Mouse (Mus musculus) forebrain, embryonic 13.5 days (tissue): ENCODE data around the gene B3gnt2. TPM values are rescaled to one million over a fixed set of nuclear protein-coding genes. Genes with fewer than 3 reads are reported as not detected.
"Not testable (repeated sequence)": the region's sequence is repeated elsewhere in the genome, so short reads cannot be mapped to it uniquely, and the experiment has no call there.

Experiments used
- ATAC-seq: fragments of 200-750 bp; cut with Nextera tagmentation; 2 replicates; pipeline ENCODE4 v1.8.0; 2017
- H3K27ac ChIP-seq: fragments of 300-500 bp; sonication (generic); 2 replicates; pipeline ENCODE4 v1.5.1; 2015; ENCODE audit warnings: inconsistent platforms, mild to moderate bottlenecking, moderate library complexity
- H3K27me3 ChIP-seq: fragments of 300-500 bp; sonication (generic); 2 replicates; pipeline ENCODE4 v1.6.1; 2015; ENCODE audit warnings: mild to moderate bottlenecking, inconsistent platforms
- H3K36me3 ChIP-seq: fragments of 300-500 bp; sonication (generic); 2 replicates; pipeline ENCODE4 v1.6.1; 2015; ENCODE audit warnings: mild to moderate bottlenecking, inconsistent platforms; ENCODE audit not compliant: poor library complexity, severe bottlenecking
- H3K4me1 ChIP-seq: fragments of 300-500 bp; sonication (generic); 2 replicates; pipeline ENCODE4 v1.6.1; 2015; ENCODE audit warnings: inconsistent platforms
- H3K4me2 ChIP-seq: fragments of 300-500 bp; sonication (generic); 2 replicates; pipeline ENCODE4 v1.6.1; 2015; ENCODE audit warnings: inconsistent platforms, mild to moderate bottlenecking, moderate library complexity
- H3K4me3 ChIP-seq: fragments of 300-500 bp; sonication (generic); 2 replicates; pipeline ENCODE4 v1.5.1; 2015; ENCODE audit warnings: mild to moderate bottlenecking, inconsistent platforms
- H3K9ac ChIP-seq: fragments of 300-500 bp; sonication (generic); 2 replicates; pipeline ENCODE4 v1.6.1; 2015; ENCODE audit warnings: mild to moderate bottlenecking, inconsistent platforms
- H3K9me3 ChIP-seq: fragments of 300-500 bp; sonication (generic); replicated peaks from 2 replicates; pipeline ENCODE4 v1.6.1; 2016; ENCODE audit warnings: inconsistent platforms
- WGBS: fragments of 180-500 bp; shearing (Covaris S2); methylation state at CpG from one replicate; pipeline ENCODE4 v1.1.7; 2015; 5-methylcytosine and 5-hydroxymethylcytosine counted together
- polyA plus RNA-seq: library from polyadenylated mRNA; unstranded; fragments of >200 nt; fragmentation: Nextera tagmentation; extraction: Ambion mirVana; gene quantifications from 2 replicates; pipeline ENCODE4 v1.2.1, GENCODE M21; 2015

The B3gnt2 gene
- polyA plus RNA-seq, 1 experiment from 2014 or later = 2.2 TPM

DNA sequence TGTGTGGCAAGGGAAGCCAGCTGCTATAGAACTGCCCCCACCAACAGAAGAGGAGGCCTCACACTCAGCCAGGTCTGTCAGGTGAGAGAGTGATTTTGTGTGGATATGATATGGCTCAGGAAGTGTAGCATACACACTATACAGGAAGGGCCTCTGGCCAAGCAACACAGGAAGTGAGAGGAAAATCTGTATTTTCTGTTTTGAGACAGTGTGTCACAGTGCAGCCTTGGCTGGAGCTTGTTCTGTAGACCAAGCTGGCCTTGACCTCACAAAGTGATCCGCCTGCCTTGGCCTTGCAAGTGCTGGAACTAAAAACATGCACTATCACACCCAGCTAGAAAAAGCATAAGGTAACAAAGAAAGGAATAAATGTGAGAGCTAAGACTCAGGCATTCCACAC is 105.6 kb downstream of the B3gnt2 start:
- no peak for ATAC-seq
- no peaks in the 10 kb centered on the region for H3K27me3 ChIP-seq
- H3K9me3 ChIP-seq = no peaks in the 10 kb centered on the region
- H3K4me2 ChIP-seq = no peak overlapping the region
- no peaks in the 10 kb centered on the region for H3K4me1 ChIP-seq
- no peaks in the 10 kb centered on the region for H3K36me3 ChIP-seq
- 92% methylated on average over 1 of the region's 1 CpGs for WGBS
- H3K27ac ChIP-seq = no peak overlapping the region
- H3K9ac ChIP-seq = no peak overlapping the region
- no peak overlapping the region for H3K4me3 ChIP-seq

- Histone ChIP-seq H3K27ac (no peak overlapping the region), H3K4me1 (no peaks in the 10 kb centered on the region), H3K9me3 (no peaks in the 10 kb centered on the region), H3K27me3 (no peaks in the 10 kb centered on the region), H3K9ac (no peak overlapping the region), H3K4me2 (no peak overlapping the region), H3K36me3 (no peaks in the 10 kb centered on the region), H3K4me3 (no peak overlapping the region)
- no peak for ATAC-seq
- WGBS = 47% methylated on average over 5 of the region's 5 CpGs
These were observed 108.2 kb downstream of the B3gnt2 start for GRCm38 (mm10) chr11:22752596-22752995.

DNA sequence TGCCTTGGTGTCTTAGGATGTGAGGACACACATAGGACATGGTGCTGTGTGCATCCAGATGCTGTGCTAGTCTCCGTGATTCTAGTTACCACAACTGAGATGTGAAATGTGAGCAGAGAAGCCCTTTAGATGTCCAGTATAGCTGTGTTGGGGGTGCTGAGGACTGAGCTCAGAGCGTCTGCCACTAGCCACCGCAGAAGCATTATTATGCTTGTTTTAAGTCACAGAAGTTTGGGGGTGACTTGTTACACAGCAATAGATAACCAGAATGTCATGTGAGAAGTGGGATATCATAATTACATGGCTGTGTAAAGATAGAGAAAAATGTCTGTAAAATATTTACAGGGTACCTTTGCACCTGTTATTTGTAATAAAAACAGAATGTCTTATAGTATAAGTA is 109.2 kb downstream of the B3gnt2 start:
- Histone ChIP-seq H3K4me2 (no peak overlapping the region), H3K4me1 (no peaks in the 10 kb centered on the region), H3K27me3 (no peaks in the 10 kb centered on the region), H3K27ac (no peak overlapping the region), H3K36me3 (no peaks in the 10 kb centered on the region), H3K4me3 (no peak overlapping the region), H3K9ac (no peak overlapping the region), H3K9me3 (no peaks in the 10 kb centered on the region)
- 98% methylated on average over 3 of the region's 3 CpGs for WGBS
- no peak for ATAC-seq

DNA sequence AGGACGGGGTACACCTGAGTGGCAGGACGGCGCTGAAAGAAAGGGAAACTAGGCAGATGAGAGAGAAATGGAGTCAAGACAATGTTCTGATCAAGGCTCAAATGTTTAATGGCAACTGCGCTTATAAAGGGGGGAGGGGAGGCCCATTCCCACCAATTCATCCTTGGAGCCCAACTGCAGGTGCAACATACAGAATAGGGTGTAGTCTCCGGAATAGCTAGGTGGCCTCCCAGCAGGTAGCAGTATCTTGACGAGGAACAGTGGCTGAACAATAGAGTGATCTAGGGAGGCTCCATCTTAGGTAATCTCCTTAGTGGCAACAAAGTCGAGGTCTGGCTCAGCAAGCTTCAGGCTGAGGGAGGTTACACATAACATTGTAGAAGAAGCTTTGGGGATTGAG is 113.4 kb downstream of the B3gnt2 start:
- no peaks in the 10 kb centered on the region for H3K36me3 ChIP-seq
- no peak overlapping the region for H3K9ac ChIP-seq
- no peak overlapping the region for H3K4me2 ChIP-seq
- H3K4me1 ChIP-seq = peaks cover 1% of the 10 kb centered on the region; the same call in 1 of the 2 replicates
- no peak overlapping the region for H3K4me3 ChIP-seq
- no peak for ATAC-seq
- 68% methylated on average over 7 of the region's 7 CpGs for WGBS
- no peaks in the 10 kb centered on the region; the same call in 1 of the 2 replicates for H3K9me3 ChIP-seq
- no peaks in the 10 kb centered on the region for H3K27me3 ChIP-seq
- H3K27ac ChIP-seq = no peak overlapping the region

DNA sequence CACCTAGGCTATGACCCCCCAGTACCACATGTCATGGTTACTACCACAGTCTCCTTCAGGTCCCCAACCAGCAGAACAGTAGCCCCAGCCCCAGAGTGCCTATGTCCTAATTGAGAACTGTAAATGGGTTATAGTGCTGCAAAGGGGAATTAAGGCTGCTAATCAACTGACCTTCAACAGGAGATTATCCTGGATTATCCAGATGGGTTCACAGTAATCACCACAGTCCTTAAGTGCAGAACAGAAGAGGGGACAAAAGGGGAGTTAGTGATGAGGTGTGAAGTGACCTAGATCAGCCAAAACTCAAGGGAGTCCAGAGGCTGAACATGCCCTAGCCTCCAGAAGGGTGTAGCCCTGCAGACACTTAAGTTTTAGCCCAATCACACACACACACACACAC is 115.4 kb downstream of the B3gnt2 start:
- Histone ChIP-seq H3K9me3 (no peaks in the 10 kb centered on the region; the same call in 1 of the 2 replicates), H3K27ac (no peak overlapping the region), H3K27me3 (no peaks in the 10 kb centered on the region), H3K4me3 (no peak overlapping the region), H3K9ac (no peak overlapping the region), H3K36me3 (no peaks in the 10 kb centered on the region), H3K4me2 (no peak overlapping the region), H3K4me1 (peaks cover 11% of the 10 kb centered on the region; the same call in 1 of the 2 replicates)
- no peak for ATAC-seq

DNA sequence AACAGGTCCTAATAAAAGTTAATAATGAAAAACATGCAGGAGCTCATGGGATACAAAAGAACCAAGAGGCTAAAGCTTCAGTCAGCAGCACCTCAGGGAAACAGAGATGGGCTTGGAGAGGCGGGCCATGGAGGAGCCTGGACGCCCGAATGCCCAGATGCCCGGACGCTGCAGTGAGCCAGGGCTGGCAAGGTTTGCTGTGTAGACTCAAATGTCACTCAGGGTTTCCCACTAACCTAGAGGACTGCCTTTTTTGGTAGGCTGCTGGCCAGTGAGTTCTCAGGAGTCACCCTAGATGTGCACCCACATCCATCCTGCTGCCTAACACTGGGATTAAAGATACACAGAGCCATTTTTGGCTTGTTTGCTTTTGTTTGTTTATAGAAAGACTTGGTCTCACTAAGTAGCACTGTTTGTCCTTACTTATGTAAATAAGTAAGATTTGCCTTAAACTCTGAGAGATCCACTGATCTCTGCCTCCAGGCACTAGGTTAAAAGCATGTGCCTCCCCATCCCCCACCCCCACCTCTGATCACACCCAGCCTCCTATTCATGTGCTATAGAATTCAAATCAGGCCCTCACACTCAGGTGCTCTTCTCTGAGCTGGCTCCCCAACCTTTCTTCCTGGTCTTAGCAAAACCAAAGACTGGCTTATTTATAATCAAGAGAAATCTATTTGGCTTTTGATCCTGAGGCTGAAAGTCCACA is 117.0 kb downstream of the B3gnt2 start:
- 97% methylated on average over 5 of the region's 5 CpGs for WGBS
- Histone ChIP-seq H3K27me3 (no peaks in the 10 kb centered on the region), H3K27ac (no peak overlapping the region), H3K4me2 (no peak overlapping the region), H3K4me1 (peaks cover 11% of the 10 kb centered on the region; the same call in 1 of the 2 replicates), H3K9ac (no peak overlapping the region), H3K9me3 (no peaks in the 10 kb centered on the region; the same call in 1 of the 2 replicates), H3K36me3 (no peaks in the 10 kb centered on the region), H3K4me3 (no peak overlapping the region)
- no peak for ATAC-seq

DNA sequence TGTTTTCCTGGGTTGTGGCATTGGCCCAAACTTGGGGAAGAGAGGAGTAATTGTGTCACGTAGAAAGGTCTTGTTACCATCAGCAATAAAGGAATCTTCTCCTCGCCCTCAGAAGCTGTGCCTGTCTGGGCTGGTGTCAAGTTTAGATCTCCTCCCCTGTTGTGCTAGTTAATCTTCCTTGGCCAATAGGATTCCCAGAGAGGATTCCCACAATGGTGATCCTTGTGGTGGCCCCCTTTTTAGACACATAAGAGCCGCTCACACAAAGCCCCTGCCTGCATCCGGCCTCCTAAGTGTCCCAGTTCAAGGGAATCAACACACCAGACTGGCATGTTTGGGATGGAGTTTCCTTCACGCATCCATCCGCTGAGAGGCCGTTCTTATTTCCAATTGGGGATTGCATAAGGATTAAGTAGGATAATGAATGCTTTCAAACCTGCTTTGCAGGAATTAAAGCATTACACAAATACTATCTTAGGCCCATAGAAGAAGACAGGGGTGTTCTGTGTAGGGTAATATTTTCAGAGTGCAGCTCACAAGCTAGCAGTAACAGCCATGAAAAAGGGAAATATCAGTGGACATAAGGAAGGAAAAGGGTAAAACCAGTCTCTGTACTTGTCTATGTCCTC is 118.6 kb downstream of the B3gnt2 start:
- ATAC-seq = peak; percentile 19; the same call in 1 of the 2 replicates
- Histone ChIP-seq H3K9me3 (no peaks in the 10 kb centered on the region; the same call in 1 of the 2 replicates), H3K27me3 (no peaks in the 10 kb centered on the region), H3K4me1 (peaks cover 11% of the 10 kb centered on the region; the same call in 1 of the 2 replicates), H3K36me3 (no peaks in the 10 kb centered on the region), H3K4me2 (no peak overlapping the region), H3K27ac (no peak overlapping the region), H3K4me3 (no peak overlapping the region), H3K9ac (no peak overlapping the region)
- 7% methylated on average over 7 of the region's 7 CpGs for WGBS

GRCm38 (mm10) chr11:22741436-22741835 is 119.3 kb downstream of the B3gnt2 start:
- Histone ChIP-seq H3K9ac (no peak overlapping the region), H3K4me1 (peaks cover 11% of the 10 kb centered on the region; the same call in 1 of the 2 replicates), H3K27me3 (no peaks in the 10 kb centered on the region), H3K9me3 (no peaks in the 10 kb centered on the region; the same call in 1 of the 2 replicates), H3K27ac (no peak overlapping the region), H3K36me3 (no peaks in the 10 kb centered on the region), H3K4me2 (no peak overlapping the region), H3K4me3 (no peak overlapping the region)
- ATAC-seq = no peak
- WGBS = 81% methylated on average over 3 of the region's 3 CpGs

- 73% methylated on average over 5 of the region's 5 CpGs for WGBS
- ATAC-seq = no peak
These were observed 121.1 kb downstream of the B3gnt2 start for GRCm38 (mm10) chr11:22739497-22740288.

GRCm38 (mm10) chr11:22736521-22737225 is 124.1 kb downstream of the B3gnt2 start:
- Histone ChIP-seq H3K4me3 (no peak overlapping the region), H3K9ac (no peak overlapping the region), H3K4me1 (0 out of 2 replicates have a peak, but pooled peaks cover 3% of the 10 kb centered on the region), H3K4me2 (no peak overlapping the region), H3K36me3 (no peaks in the 10 kb centered on the region), H3K9me3 (no peaks in the 10 kb centered on the region; the same call in 1 of the 2 replicates), H3K27ac (no peak overlapping the region), H3K27me3 (no peaks in the 10 kb centered on the region)
- no peak for ATAC-seq
- 83% methylated on average over 7 of the region's 7 CpGs for WGBS

More at GRCm38 (mm10) chr11:22739497-22740288, 121.1 kb downstream of the B3gnt2 start:
- H3K4me1 ChIP-seq = peaks cover 11% of the 10 kb centered on the region; the same call in 1 of the 2 replicates
- no peak overlapping the region for H3K4me2 ChIP-seq
- H3K9ac ChIP-seq = no peak overlapping the region
- H3K4me3 ChIP-seq = no peak overlapping the region
- H3K27me3 ChIP-seq = no peaks in the 10 kb centered on the region
- no peak overlapping the region for H3K27ac ChIP-seq
- H3K36me3 ChIP-seq = no peaks in the 10 kb centered on the region
- no peaks in the 10 kb centered on the region; the same call in 1 of the 2 replicates for H3K9me3 ChIP-seq

GRCm38 (mm10) chr11:22735128-22735527 is 125.6 kb downstream of the B3gnt2 start:
- not testable (repeated sequence) for H3K4me3 ChIP-seq, H3K4me1 ChIP-seq, H3K4me2 ChIP-seq, H3K9me3 ChIP-seq, H3K27ac ChIP-seq, H3K9ac ChIP-seq, ATAC-seq, H3K36me3 ChIP-seq, H3K27me3 ChIP-seq
- whole genome bisulfite sequencing = 83% methylated on average over 5 of the region's 5 CpGs
